Mouse (Mus musculus) liver, embryonic 14.5 days (tissue): ENCODE measurements at regions not wholly inside any gene's neighbourhood (a gene's known extent, or its start where the extent isn't known, plus 50 kb on each side); places are given as distances from the start of the nearest gene placed in this dataset.

Source experiments
- CTCF ChIP-seq: IDR thresholded peaks from 2 replicates; pipeline ENCODE4 v1.5.1; 2016; ENCODE audit warnings: antibody characterized with exemption, low read depth, control low read depth
- EP300 ChIP-seq: IDR thresholded peaks from 2 replicates; pipeline ENCODE4 v1.6.1; 2016; ENCODE audit warnings: antibody characterized with exemption, low read depth

GRCm38 (mm10) chr3:29031811-29032210, 50.0 kb upstream of the Egfem1 start:
- TF ChIP-seq CTCF (peak; percentile 63), EP300 (no peak)
